Mouse (Mus musculus) intestine, embryonic 14.5 days (tissue): ENCODE data around the gene Smco4. TPM values are rescaled to one million over a fixed set of nuclear protein-coding genes. Genes with fewer than 3 reads are reported as not detected.

Source experiments
- ATAC-seq: fragments of 200-750 bp; cut with Nextera tagmentation; replicated peaks from 2 replicates; pipeline ENCODE4 v1.8.0; 2017; ENCODE audit warnings: low read depth, moderate number of reproducible peaks, moderate TSS enrichment, moderate library complexity; ENCODE audit not compliant: low FRiP score, low TSS enrichment
- DNase-seq: peaks from one replicate; pipeline ENCODE4 v3.0.0-alpha.2; 2018; ENCODE audit warnings: low spot score
- H3K27ac ChIP-seq: fragments of 300-500 bp; sonication (generic); 2 replicates; pipeline ENCODE4 v1.5.1; 2014; ENCODE audit warnings: low read depth, mild to moderate bottlenecking, control low read depth
- H3K27me3 ChIP-seq: fragments of 300-500 bp; sonication (generic); replicated peaks from 2 replicates; pipeline ENCODE4 v1.6.1; 2014; ENCODE audit warnings: low read length, control low read depth; ENCODE audit not compliant: control insufficient read depth, insufficient read depth
- H3K36me3 ChIP-seq: fragments of 300-500 bp; sonication (generic); 2 replicates; pipeline ENCODE4 v1.6.1; 2014; ENCODE audit warnings: low read length, control low read depth; ENCODE audit not compliant: control insufficient read depth, insufficient read depth
- H3K4me1 ChIP-seq: fragments of 300-500 bp; sonication (generic); replicated peaks from 2 replicates; pipeline ENCODE4 v1.6.1; 2014; ENCODE audit warnings: low read length, control low read depth, mixed read lengths; ENCODE audit not compliant: control insufficient read depth, insufficient read depth
- H3K4me2 ChIP-seq: fragments of 300-500 bp; sonication (generic); 2 replicates; pipeline ENCODE4 v1.6.1; 2014; ENCODE audit warnings: low read length
- H3K4me3 ChIP-seq: fragments of 300-500 bp; sonication (generic); 2 replicates; pipeline ENCODE4 v1.5.1; 2014; ENCODE audit warnings: low read depth, low read length, control low read depth, mixed read lengths
- H3K9ac ChIP-seq: fragments of 300-500 bp; sonication (generic); 2 replicates; pipeline ENCODE4 v1.6.1; 2014; ENCODE audit warnings: mild to moderate bottlenecking, low read length
- H3K9me3 ChIP-seq: fragments of 300-500 bp; sonication (generic); 2 replicates; pipeline ENCODE4 v1.6.1; 2016; ENCODE audit warnings: low read length, control low read depth; ENCODE audit not compliant: control insufficient read depth
- WGBS: fragments of 180-500 bp; shearing (Covaris S2); extraction: QIAGEN DNeasy Blood & Tissue Kit; methylation state at CpG from one replicate; pipeline ENCODE4 v1.1.7; 2014; 5-methylcytosine and 5-hydroxymethylcytosine counted together
- polyA plus RNA-seq: library from polyadenylated mRNA; unstranded; fragments of >200 nt; fragmentation: Nextera tagmentation; extraction: Ambion mirVana; gene quantifications from 2 replicates; pipeline ENCODE4 v1.2.1, GENCODE M21; 2014

The Smco4 gene
- polyA plus RNA-seq, 1 experiment from 2014 or later = 7.3 TPM

GRCm38 (mm10) chr9:15574750-15575454 lies 81.7 kb downstream of the Smco4 start:
- Histone ChIP-seq H3K27ac (no peak overlapping the region), H3K4me1 (no peaks in the 10 kb centered on the region), H3K9ac (no peak overlapping the region), H3K27me3 (no peaks in the 10 kb centered on the region), H3K9me3 (no peaks in the 10 kb centered on the region), H3K4me3 (no peak overlapping the region), H3K4me2 (no peak overlapping the region), H3K36me3 (no peaks in the 10 kb centered on the region)
- 74% methylated on average over 13 of the region's 13 CpGs for WGBS
- ATAC-seq (no peak), DNase-seq (no peak)

GRCm38 (mm10) chr9:15578427-15578826 lies 85.2 kb downstream of the Smco4 start:
- 63% methylated on average over 1 of the region's 1 CpGs for WGBS
- no peaks in the 10 kb centered on the region for H3K27me3 ChIP-seq
- no peaks in the 10 kb centered on the region for H3K36me3 ChIP-seq
- H3K4me1 ChIP-seq = no peaks in the 10 kb centered on the region
- no peak overlapping the region for H3K4me3 ChIP-seq
- DNase-seq (no peak), ATAC-seq (no peak)
- H3K9ac ChIP-seq = no peak overlapping the region
- H3K9me3 ChIP-seq = no peaks in the 10 kb centered on the region
- no peak overlapping the region for H3K4me2 ChIP-seq
- no peak overlapping the region for H3K27ac ChIP-seq

- H3K27me3 ChIP-seq = no peaks in the 10 kb centered on the region
- DNase-seq (peak; percentile 1), ATAC-seq (no peak)
- no peaks in the 10 kb centered on the region for H3K9me3 ChIP-seq
- H3K4me3 ChIP-seq = no peak overlapping the region
- no peaks in the 10 kb centered on the region for H3K4me1 ChIP-seq
- no peak overlapping the region for H3K4me2 ChIP-seq
- no peaks in the 10 kb centered on the region for H3K36me3 ChIP-seq
- WGBS = 89% methylated on average over 9 of the region's 9 CpGs
- H3K9ac ChIP-seq = no peak overlapping the region
- no peak overlapping the region for H3K27ac ChIP-seq
Observed at GRCm38 (mm10) chr9:15578946-15579345, 85.7 kb downstream of the Smco4 start.

GRCm38 (mm10) chr9:15580176-15580575 lies 86.9 kb downstream of the Smco4 start:
- WGBS = 44% methylated on average over 6 of the region's 6 CpGs
- DNase-seq (peak; percentile 38), ATAC-seq (no peak)
- no peaks in the 10 kb centered on the region for H3K9me3 ChIP-seq
- H3K4me3 ChIP-seq = no peak overlapping the region
- H3K27ac ChIP-seq = no peak overlapping the region
- no peaks in the 10 kb centered on the region for H3K27me3 ChIP-seq
- H3K4me1 ChIP-seq = no peaks in the 10 kb centered on the region
- H3K4me2 ChIP-seq = no peak overlapping the region
- no peaks in the 10 kb centered on the region for H3K36me3 ChIP-seq
- H3K9ac ChIP-seq = no peak overlapping the region

- ATAC-seq = no peak
- Histone ChIP-seq H3K27ac (no peak overlapping the region), H3K4me3 (no peak overlapping the region), H3K9ac (no peak overlapping the region), H3K36me3 (no peaks in the 10 kb centered on the region), H3K27me3 (no peaks in the 10 kb centered on the region), H3K9me3 (no peaks in the 10 kb centered on the region), H3K4me2 (no peak overlapping the region), H3K4me1 (no peaks in the 10 kb centered on the region)
- DNase-seq = peak; percentile 7
- WGBS = 96% methylated on average over 5 of the region's 5 CpGs
Observed at GRCm38 (mm10) chr9:15582026-15582425, 88.8 kb downstream of the Smco4 start.

- H3K4me2 ChIP-seq = no peak overlapping the region
- ATAC-seq = no peak
Observed at GRCm38 (mm10) chr9:15584209-15584608, 91.0 kb downstream of the Smco4 start.

GRCm38 (mm10) chr9:15585956-15586355 lies 92.7 kb downstream of the Smco4 start:
- H3K4me2 ChIP-seq = no peak overlapping the region
- ATAC-seq (no peak), DNase-seq (peak; percentile 20)
- no peaks in the 10 kb centered on the region for H3K36me3 ChIP-seq
- no peaks in the 10 kb centered on the region for H3K9me3 ChIP-seq
- H3K27me3 ChIP-seq = no peaks in the 10 kb centered on the region
- H3K4me1 ChIP-seq = no peaks in the 10 kb centered on the region
- no peak overlapping the region for H3K4me3 ChIP-seq
- no peak overlapping the region for H3K9ac ChIP-seq
- no peak overlapping the region for H3K27ac ChIP-seq
- WGBS = 97% methylated on average over 1 of the region's 1 CpGs

More at GRCm38 (mm10) chr9:15584209-15584608, 91.0 kb downstream of the Smco4 start:
- 77% methylated on average over 9 of the region's 9 CpGs for WGBS
- Histone ChIP-seq H3K9ac (no peak overlapping the region), H3K27me3 (no peaks in the 10 kb centered on the region), H3K9me3 (no peaks in the 10 kb centered on the region), H3K4me1 (no peaks in the 10 kb centered on the region), H3K36me3 (no peaks in the 10 kb centered on the region), H3K27ac (no peak overlapping the region), H3K4me3 (no peak overlapping the region)
- DNase-seq = no peak

GRCm38 (mm10) chr9:15587157-15587854 lies 94.1 kb downstream of the Smco4 start:
- ATAC-seq = 0 out of 2 replicates have a peak, but pooled peaks have one; percentile 36
- Histone ChIP-seq H3K9ac (no peak overlapping the region), H3K9me3 (no peaks in the 10 kb centered on the region), H3K27me3 (no peaks in the 10 kb centered on the region), H3K4me2 (no peak overlapping the region), H3K36me3 (no peaks in the 10 kb centered on the region), H3K27ac (no peak overlapping the region), H3K4me1 (no peaks in the 10 kb centered on the region), H3K4me3 (no peak overlapping the region)
- peak; percentile 21 for DNase-seq
- WGBS = 35% methylated on average over 6 of the region's 6 CpGs

- no peak for ATAC-seq
- WGBS = 78% methylated on average over 4 of the region's 4 CpGs
- no peak overlapping the region for H3K27ac ChIP-seq
- H3K9ac ChIP-seq = no peak overlapping the region
- H3K4me1 ChIP-seq = no peaks in the 10 kb centered on the region
- DNase-seq = no peak
- no peak overlapping the region for H3K4me3 ChIP-seq
- H3K9me3 ChIP-seq = no peaks in the 10 kb centered on the region
- H3K27me3 ChIP-seq = no peaks in the 10 kb centered on the region
- H3K4me2 ChIP-seq = no peak overlapping the region
- no peaks in the 10 kb centered on the region for H3K36me3 ChIP-seq
Observed at GRCm38 (mm10) chr9:15594148-15594547, 100.9 kb downstream of the Smco4 start.
